Mouse (Mus musculus): Measurements from ENCODE around the gene Coq10a. TPM values are rescaled to one million over a fixed set of nuclear protein-coding genes. Genes with fewer than 3 reads are reported as not detected.
A peak's percentile ranks its signal among the peaks of the same experiment; 100 is the strongest.

The Coq10a gene
- 3.4 and 3.5 TPM in 2 replicates for polyA plus RNA-seq (2015; fragmentation: Nextera tagmentation; extraction: Ambion mirVana)

- Histone ChIP-seq H3K9ac (ENCODE audit: low read length) (peak within 1 kb of the TSS; percentile 78), H3K4me2 (ENCODE audit: low read depth, low read length) (peak within 1 kb of the TSS; percentile 86), H3K4me3 (replicated peaks; ENCODE audit: low read length) (peak within 1 kb of the TSS; percentile 75), H3K27me3 (ENCODE audit: control insufficient read depth, insufficient read depth, low read length) (no peaks in the 10 kb centered on the region), H3K4me1 (ENCODE audit: control insufficient read depth, insufficient read depth, low read length) (peaks cover 3% of the 10 kb centered on the region), H3K36me3 (ENCODE audit: control insufficient read depth, insufficient read depth, low read length) (peaks cover under 1% of the 10 kb centered on the region; the same call in 1 of the 2 replicates), H3K27ac (ENCODE audit: low read length) (peak within 1 kb of the TSS; percentile 87), H3K9me3 (replicated peaks; ENCODE audit: control insufficient read depth, low read length) (no peaks in the 10 kb centered on the region)
- WGBS: under 1% methylated on average over 70 of the region's 87 CpGs
- peak; percentile 93 for ATAC-seq (ENCODE audit: insufficient read depth, low FRiP score)
Measured at GRCm38 (mm10) chr10:128368402-128369217, at the start of gene Coq10a. Gene Coq10a, minus strand, starts transcription at chr10:128368997.

GRCm38 (mm10) chr10:128414848-128415247, 46.1 kb upstream of the Coq10a start:
- Histone ChIP-seq H3K9me3 (replicated peaks; ENCODE audit: control insufficient read depth, low read length) (no peaks in the 10 kb centered on the region), H3K4me2 (ENCODE audit: low read depth, low read length) (no peak overlapping the region), H3K27ac (ENCODE audit: low read length) (no peak overlapping the region), H3K4me1 (ENCODE audit: control insufficient read depth, insufficient read depth, low read length) (peaks cover 18% of the 10 kb centered on the region), H3K36me3 (ENCODE audit: control insufficient read depth, insufficient read depth, low read length) (peaks cover 7% of the 10 kb centered on the region; the same call in 1 of the 2 replicates), H3K4me3 (replicated peaks; ENCODE audit: low read length) (no peak overlapping the region), H3K9ac (ENCODE audit: low read length) (no peak overlapping the region), H3K27me3 (ENCODE audit: control insufficient read depth, insufficient read depth, low read length) (no peaks in the 10 kb centered on the region)
- ATAC-seq (ENCODE audit: insufficient read depth, low FRiP score): no peak
- 80% methylated on average over 5 of the region's 5 CpGs for WGBS

- Histone ChIP-seq H3K9ac (ENCODE audit: low read length) (peak overlapping the region; percentile 75; the same call in 1 of the 2 replicates), H3K27ac (ENCODE audit: low read length) (no peak overlapping the region), H3K27me3 (ENCODE audit: control insufficient read depth, insufficient read depth, low read length) (no peaks in the 10 kb centered on the region), H3K9me3 (replicated peaks; ENCODE audit: control insufficient read depth, low read length) (no peaks in the 10 kb centered on the region), H3K36me3 (ENCODE audit: control insufficient read depth, insufficient read depth, low read length) (peaks cover 7% of the 10 kb centered on the region; the same call in 1 of the 2 replicates), H3K4me3 (replicated peaks; ENCODE audit: low read length) (peak overlapping the region; percentile 71; the same call in 1 of the 2 replicates), H3K4me1 (ENCODE audit: control insufficient read depth, insufficient read depth, low read length) (peaks cover 24% of the 10 kb centered on the region), H3K4me2 (ENCODE audit: low read depth, low read length) (peak overlapping the region; percentile 90; the same call in 1 of the 2 replicates)
- WGBS: 66% methylated on average over 1 of the region's 1 CpGs
- no peak for ATAC-seq (ENCODE audit: insufficient read depth, low FRiP score)
Measured at GRCm38 (mm10) chr10:128413076-128413475, 44.3 kb upstream of the Coq10a start.

GRCm38 (mm10) chr10:128412558-128412957, 43.8 kb upstream of the Coq10a start:
- Histone ChIP-seq H3K9ac (ENCODE audit: low read length) (peak overlapping the region; percentile 75), H3K4me2 (ENCODE audit: low read depth, low read length) (peak overlapping the region; percentile 90), H3K27me3 (ENCODE audit: control insufficient read depth, insufficient read depth, low read length) (no peaks in the 10 kb centered on the region), H3K4me3 (replicated peaks; ENCODE audit: low read length) (peak overlapping the region; percentile 71), H3K9me3 (replicated peaks; ENCODE audit: control insufficient read depth, low read length) (no peaks in the 10 kb centered on the region), H3K27ac (ENCODE audit: low read length) (peak overlapping the region; percentile 93), H3K36me3 (ENCODE audit: control insufficient read depth, insufficient read depth, low read length) (peaks cover 7% of the 10 kb centered on the region; the same call in 1 of the 2 replicates), H3K4me1 (ENCODE audit: control insufficient read depth, insufficient read depth, low read length) (peaks cover 24% of the 10 kb centered on the region)
- WGBS: 27% methylated on average over 1 of the region's 1 CpGs
- no peak for ATAC-seq (ENCODE audit: insufficient read depth, low FRiP score)

GRCm38 (mm10) chr10:128412055-128412381, 43.2 kb upstream of the Coq10a start:
- peak overlapping the region; percentile 93 for H3K27ac ChIP-seq (ENCODE audit: low read length)
- H3K4me2 ChIP-seq (ENCODE audit: low read depth, low read length): peak overlapping the region; percentile 90
- H3K9me3 ChIP-seq (replicated peaks; ENCODE audit: control insufficient read depth, low read length): no peaks in the 10 kb centered on the region
- H3K27me3 ChIP-seq (ENCODE audit: control insufficient read depth, insufficient read depth, low read length): no peaks in the 10 kb centered on the region
- ATAC-seq (ENCODE audit: insufficient read depth, low FRiP score): no peak
- WGBS: under 1% methylated on average over 14 of the region's 14 CpGs
- H3K36me3 ChIP-seq (ENCODE audit: control insufficient read depth, insufficient read depth, low read length): peaks cover 6% of the 10 kb centered on the region; the same call in 1 of the 2 replicates
- peaks cover 24% of the 10 kb centered on the region for H3K4me1 ChIP-seq (ENCODE audit: control insufficient read depth, insufficient read depth, low read length)
- peak overlapping the region; percentile 75 for H3K9ac ChIP-seq (ENCODE audit: low read length)
- H3K4me3 ChIP-seq (replicated peaks; ENCODE audit: low read length): peak overlapping the region; percentile 71

- peak within 1 kb of the TSS; percentile 94 for H3K27ac ChIP-seq (ENCODE audit: low read length)
- ATAC-seq (ENCODE audit: insufficient read depth, low FRiP score): peak; percentile 93
- peak within 1 kb of the TSS; percentile 81 for H3K9ac ChIP-seq (ENCODE audit: low read length)
- H3K27me3 ChIP-seq (ENCODE audit: control insufficient read depth, insufficient read depth, low read length): no peaks in the 10 kb centered on the region
- H3K4me3 ChIP-seq (replicated peaks; ENCODE audit: low read length): peak within 1 kb of the TSS; percentile 71
- peaks cover 24% of the 10 kb centered on the region for H3K4me1 ChIP-seq (ENCODE audit: control insufficient read depth, insufficient read depth, low read length)
- WGBS: under 1% methylated on average over 50 of the region's 50 CpGs
- H3K4me2 ChIP-seq (ENCODE audit: low read depth, low read length): peak within 1 kb of the TSS; percentile 95
- H3K9me3 ChIP-seq (replicated peaks; ENCODE audit: control insufficient read depth, low read length): no peaks in the 10 kb centered on the region
- H3K36me3 ChIP-seq (ENCODE audit: control insufficient read depth, insufficient read depth, low read length): peaks cover under 1% of the 10 kb centered on the region; the same call in 1 of the 2 replicates
Measured at GRCm38 (mm10) chr10:128411211-128412054, 42.6 kb upstream of the Coq10a start, which contains the start of the genes Nabp2 and Rnf41. Gene Nabp2, minus strand, starts transcription at chr10:128411492. Gene Rnf41, plus strand, starts transcription at chr10:128411657.

- Histone ChIP-seq H3K4me1 (ENCODE audit: control insufficient read depth, insufficient read depth, low read length) (peaks cover 24% of the 10 kb centered on the region), H3K27me3 (ENCODE audit: control insufficient read depth, insufficient read depth, low read length) (no peaks in the 10 kb centered on the region), H3K9ac (ENCODE audit: low read length) (peak overlapping the region; percentile 59), H3K4me3 (replicated peaks; ENCODE audit: low read length) (peak overlapping the region; percentile 71), H3K4me2 (ENCODE audit: low read depth, low read length) (peak overlapping the region; percentile 95), H3K9me3 (replicated peaks; ENCODE audit: control insufficient read depth, low read length) (no peaks in the 10 kb centered on the region), H3K27ac (ENCODE audit: low read length) (peak overlapping the region; percentile 94), H3K36me3 (ENCODE audit: control insufficient read depth, insufficient read depth, low read length) (no peaks in the 10 kb centered on the region)
- no peak for ATAC-seq (ENCODE audit: insufficient read depth, low FRiP score)
- 19% methylated on average over 4 of the region's 4 CpGs for WGBS
Measured at GRCm38 (mm10) chr10:128410560-128410845, 41.7 kb upstream of the Coq10a start.

- ATAC-seq (ENCODE audit: insufficient read depth, low FRiP score): peak; percentile 91
- H3K4me1 ChIP-seq (ENCODE audit: control insufficient read depth, insufficient read depth, low read length): peaks cover 24% of the 10 kb centered on the region
- WGBS: 5% methylated on average over 36 of the region's 36 CpGs
Measured at GRCm38 (mm10) chr10:128409692-128410559, 41.1 kb upstream of the Coq10a start.

More at GRCm38 (mm10) chr10:128409692-128410559, 41.1 kb upstream of the Coq10a start:
- Histone ChIP-seq H3K36me3 (ENCODE audit: control insufficient read depth, insufficient read depth, low read length) (no peaks in the 10 kb centered on the region), H3K9me3 (replicated peaks; ENCODE audit: control insufficient read depth, low read length) (no peaks in the 10 kb centered on the region), H3K27me3 (ENCODE audit: control insufficient read depth, insufficient read depth, low read length) (no peaks in the 10 kb centered on the region), H3K9ac (ENCODE audit: low read length) (peak overlapping the region; percentile 80), H3K4me2 (ENCODE audit: low read depth, low read length) (peak overlapping the region; percentile 95), H3K27ac (ENCODE audit: low read length) (peak overlapping the region; percentile 94), H3K4me3 (replicated peaks; ENCODE audit: low read length) (peak overlapping the region; percentile 71)

All from stomach, embryonic 16.5 days (tissue).